Mouse (Mus musculus): ENCODE measurements at regions not wholly inside any gene's neighbourhood (a gene's known extent, or its start where the extent isn't known, plus 50 kb on each side); places are given as distances from the start of the nearest gene placed in this dataset.

- TF ChIP-seq CTCF (IDR thresholded peaks at IDR 0.05; ENCODE audit: borderline replicate concordance, extremely low read depth, insufficient read depth, insufficient read length) (no peak), POLR2A (IDR thresholded peaks at IDR 0.05; ENCODE audit: borderline replicate concordance, extremely low read depth, insufficient read depth, insufficient read length, poor library complexity, severe bottlenecking) (no peak)
Observed at GRCm38 (mm10) chr8:4411836-4412235, 81.0 kb upstream of the Cers4 start.

Measured in brain, embryonic 14.5 days (tissue).